Mouse (Mus musculus) cerebellum, adult 9-10 months (tissue): ENCODE measurements around the gene Fkbp8.
A peak's percentile ranks its signal among the peaks of the same experiment; 100 is the strongest.

Source experiments
- DNase-seq: peaks from one replicate; pipeline ENCODE4 v3.0.0; 2022

Fkbp8 gene

DNA sequence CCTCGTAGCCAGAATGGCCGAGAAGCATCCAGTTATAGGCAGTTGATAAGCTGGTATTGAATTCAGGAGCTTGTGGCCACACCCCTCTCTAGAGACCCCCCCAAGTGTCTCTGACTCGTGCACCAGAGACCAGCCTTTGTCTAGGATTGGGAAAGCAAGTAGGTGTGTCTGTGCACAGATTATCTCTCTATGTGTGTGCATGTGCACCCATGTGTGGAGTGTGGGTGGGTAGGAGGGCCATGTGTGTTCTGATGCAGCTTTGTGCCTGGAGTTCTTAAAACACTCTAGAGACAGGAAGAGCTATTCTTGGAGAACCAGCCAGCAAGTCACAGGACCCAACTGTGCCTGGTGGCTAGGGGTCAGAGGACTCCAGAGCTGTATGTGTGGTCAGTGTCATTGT is 33.0 kb downstream of the Fkbp8 start:
- DNase-seq = no peak

DNA sequence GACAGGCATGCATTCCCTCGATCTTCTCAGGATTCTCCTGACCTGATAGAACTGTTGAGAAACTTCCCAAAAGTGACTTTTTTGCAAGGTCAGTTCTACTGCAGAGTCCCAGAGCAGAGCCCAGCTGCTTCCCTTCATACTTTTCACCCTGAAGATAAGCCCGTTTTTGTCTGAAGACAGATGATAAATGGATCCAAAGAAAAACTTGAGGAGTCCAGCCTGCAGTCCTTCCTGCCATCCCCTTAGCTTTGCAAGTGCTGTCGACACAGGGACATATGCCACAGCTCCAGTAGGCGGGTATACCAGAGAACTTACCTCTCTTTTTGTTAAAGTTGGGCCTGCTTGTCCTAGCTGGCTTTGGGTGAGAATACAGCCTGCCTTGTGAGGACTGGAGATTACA is 33.8 kb downstream of the Fkbp8 start:
- no peak for DNase-seq

DNA sequence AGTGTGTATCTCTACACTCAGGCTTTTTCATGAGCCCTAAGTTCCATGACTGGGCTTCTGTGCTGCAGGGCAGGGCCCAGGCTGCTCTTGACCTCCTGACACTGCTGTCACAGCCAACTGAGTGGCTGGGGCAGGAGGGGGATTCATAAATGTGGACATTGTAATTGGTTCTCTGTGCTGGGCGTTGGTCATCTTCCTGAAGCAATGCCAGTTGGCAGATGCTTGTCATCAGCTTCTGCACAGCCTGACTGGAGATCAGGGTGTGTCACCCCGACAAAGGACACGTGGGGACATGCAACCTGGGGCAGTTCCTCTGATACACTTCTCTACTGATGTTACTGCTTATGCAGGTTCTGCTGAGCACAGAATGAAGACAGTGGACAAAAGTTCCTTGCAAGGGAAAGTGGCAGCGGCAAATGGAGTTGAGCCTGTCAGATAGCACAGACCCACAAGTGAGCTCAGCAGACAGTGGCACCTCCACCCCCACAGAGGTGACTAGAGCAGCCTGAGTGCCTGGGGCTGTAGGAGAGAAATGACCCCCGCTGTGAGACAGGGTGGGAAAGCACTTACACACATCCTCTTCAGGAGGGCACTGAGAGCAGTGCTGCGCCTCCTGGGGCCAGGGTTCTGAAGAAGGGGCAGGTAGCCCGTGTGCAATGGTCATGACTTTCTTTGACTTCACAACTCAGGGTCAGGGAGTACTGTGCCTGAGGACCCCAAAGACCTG is 34.4 kb downstream of the Fkbp8 start:
- DNase-seq = no peak

DNA sequence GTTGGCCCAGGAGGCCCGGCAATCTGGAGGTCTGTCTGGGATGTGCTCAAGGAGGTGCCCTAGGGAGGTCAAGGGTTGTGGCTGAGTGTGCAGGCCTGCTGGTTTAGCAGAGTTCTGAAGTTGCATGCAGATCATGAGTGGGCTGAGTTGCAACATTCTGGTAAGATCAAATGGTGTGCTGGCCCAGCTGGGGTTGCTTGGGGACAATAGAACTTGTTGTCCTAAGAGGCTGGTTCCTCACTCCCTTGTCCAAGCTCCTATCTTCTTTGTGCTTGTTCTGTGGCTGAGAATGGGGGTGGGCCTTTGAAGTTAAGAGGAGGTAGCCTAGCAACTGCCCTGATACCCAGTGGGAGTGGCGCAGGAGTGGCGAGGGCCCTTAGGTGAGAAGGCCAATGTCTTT is 35.3 kb downstream of the Fkbp8 start:
- DNase-seq = no peak

GRCm38 (mm10) chr8:70563763-70564387 is 36.4 kb downstream of the Fkbp8 start:
- DNase-seq = no peak

- no peak for DNase-seq
These were observed 37.2 kb downstream of the Fkbp8 start for GRCm38 (mm10) chr8:70564696-70565235.

DNA sequence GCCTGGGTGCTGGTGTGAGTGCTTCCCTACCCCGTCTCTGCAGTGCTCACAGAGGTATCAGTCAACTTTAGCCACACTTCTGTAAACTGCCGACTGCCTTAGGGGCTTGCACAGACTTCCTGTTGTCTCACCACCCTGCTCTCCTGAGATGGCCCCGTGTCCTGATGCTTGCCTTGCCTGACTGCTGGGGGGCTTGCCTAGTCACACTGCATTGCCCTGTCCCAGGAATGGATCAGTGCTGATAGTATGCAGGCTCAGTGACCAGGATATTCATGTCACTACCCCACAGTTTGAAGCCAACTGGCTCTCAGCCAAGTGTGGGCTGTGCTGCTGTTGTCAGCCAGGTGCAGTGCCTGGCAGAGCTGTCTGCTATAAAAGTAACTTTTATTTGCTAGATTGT is 38.0 kb downstream of the Fkbp8 start:
- DNase-seq = no peak

DNA sequence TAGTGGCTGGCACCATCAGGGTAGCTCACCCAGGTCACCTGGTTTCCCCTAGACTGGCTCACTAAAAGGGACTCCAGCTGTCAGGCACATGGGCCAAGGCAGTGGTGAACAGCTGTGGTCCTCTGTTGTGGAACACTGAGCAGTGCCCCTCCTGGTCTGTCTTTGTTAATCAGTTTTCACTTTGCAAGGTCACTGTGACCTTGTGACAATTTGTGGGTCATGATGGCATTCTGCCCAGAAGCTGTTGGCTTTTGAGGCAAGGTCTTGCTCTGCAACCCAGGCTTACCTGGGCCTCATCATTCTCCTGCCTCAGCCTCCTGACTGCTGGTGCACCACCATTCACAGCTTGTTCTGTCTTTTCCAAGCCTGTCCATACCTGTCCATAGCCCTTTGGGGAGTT is 42.8 kb downstream of the Fkbp8 start:
- DNase-seq = no peak

- DNase-seq = peak; percentile 74
These were observed 43.5 kb downstream of the Fkbp8 start for GRCm38 (mm10) chr8:70570990-70571389.

DNA sequence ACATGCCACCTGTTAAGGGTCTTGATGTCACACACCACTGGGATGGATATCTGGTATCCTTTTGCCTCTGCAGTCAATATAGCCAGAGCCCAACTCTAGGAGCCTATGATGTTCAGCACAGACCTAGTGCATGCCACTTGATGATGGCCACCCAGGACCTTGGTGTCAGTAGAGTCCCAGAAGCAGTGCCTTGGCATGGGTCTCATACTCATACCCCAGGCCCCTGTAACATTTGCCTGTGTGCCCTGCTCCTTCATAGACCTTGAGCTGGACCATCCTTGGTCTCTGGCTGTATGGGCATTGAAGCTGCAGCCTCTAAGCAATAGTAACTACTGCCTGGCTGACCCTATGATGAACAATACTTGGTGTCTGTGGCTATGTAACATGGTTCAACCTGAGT is 46.8 kb downstream of the Fkbp8 start:
- no peak for DNase-seq

- DNase-seq = peak; percentile 83
These were observed 47.4 kb downstream of the Fkbp8 start for GRCm38 (mm10) chr8:70574915-70575314.

- no peak for DNase-seq
These were observed 49.7 kb downstream of the Fkbp8 start for GRCm38 (mm10) chr8:70577207-70577606.

DNA sequence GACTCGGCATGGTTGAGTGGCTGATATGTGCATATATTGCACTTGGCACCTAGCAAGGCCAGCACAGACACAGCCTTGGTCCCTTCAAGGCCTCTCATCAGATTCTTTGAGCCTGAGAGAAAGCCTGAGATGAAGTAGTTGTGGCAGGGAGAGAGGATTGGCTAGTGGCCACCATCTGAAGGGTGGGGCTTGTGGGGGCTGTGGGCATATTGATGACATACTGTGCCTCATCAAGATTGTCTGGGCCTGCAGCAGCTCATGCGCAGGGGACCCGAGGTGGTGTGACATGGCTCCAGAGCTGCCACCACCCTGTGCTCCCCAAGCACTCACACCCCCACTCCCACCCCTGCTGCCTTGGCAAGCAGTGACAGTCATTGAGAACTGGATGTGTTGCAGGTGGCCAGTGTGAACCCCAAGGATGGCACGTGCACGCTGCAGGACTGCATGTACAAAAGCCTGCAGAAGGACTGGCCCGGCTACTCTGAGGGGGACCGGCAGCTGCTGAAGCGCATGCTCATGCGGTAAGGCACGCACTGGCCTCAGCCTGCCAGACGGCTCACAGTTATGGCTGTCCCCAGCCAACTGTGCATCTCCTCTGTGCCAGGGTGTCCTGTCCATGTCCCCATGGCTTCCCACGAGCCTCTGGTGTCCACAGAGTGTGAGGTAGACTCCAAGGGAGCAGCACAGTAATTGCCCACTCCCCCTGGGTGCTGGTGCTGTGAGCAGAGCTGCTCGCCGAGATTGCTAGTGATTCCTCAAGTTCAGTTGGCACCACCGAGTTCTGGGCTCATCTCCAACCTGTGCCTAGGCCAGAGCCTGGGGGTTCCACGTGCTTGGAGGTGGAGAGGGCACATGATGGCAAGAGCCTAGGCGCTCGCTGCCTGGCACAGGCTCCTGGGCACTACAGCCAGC is 56.2 kb downstream of the Fkbp8 start:
- peak; percentile 87 for DNase-seq

DNA sequence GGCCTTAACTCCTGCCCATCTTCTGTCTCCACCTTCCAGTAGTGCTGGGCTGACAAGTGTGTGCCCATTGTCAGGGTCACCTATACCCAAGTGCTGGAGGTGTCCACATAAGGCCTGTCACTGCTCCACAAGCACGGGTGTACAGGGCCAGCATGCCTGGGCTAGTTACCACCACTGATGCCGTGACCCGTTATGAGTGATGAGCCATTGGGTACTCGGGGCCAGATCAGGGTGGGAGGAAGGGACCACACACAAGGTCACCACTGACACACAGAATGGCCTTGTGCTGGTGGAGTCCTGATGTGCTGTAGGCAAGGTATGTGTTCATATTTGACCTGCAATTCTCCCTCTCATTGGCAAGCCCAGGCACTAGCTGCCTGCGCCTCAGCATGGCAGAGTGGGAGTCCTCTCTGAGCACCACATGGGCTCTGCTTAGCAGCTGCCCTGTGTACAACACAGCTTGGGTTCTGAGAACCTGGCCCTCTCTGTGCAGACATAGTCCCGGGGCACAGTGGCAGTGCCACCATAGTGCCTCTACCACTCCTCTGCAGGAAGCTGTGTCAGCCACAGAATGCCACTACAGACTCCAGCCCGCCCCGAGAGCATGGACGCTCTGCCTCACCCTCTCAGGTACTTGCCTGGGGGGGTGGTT is 57.2 kb downstream of the Fkbp8 start:
- no peak for DNase-seq
